Mouse (Mus musculus) intestine, postnatal 0 days (tissue): ENCODE measurements around the gene Olfr1256. TPM values are rescaled to one million over a fixed set of nuclear protein-coding genes. Genes with fewer than 3 reads are reported as not detected.

Experiments
- ATAC-seq: fragments of 200-750 bp; cut with Nextera tagmentation; 2 replicates; pipeline ENCODE4 v1.8.0; 2017; ENCODE audit warnings: mild to moderate bottlenecking, moderate TSS enrichment, moderate library complexity
- H3K27ac ChIP-seq: fragments of 300-500 bp; sonication (generic); 2 replicates; pipeline ENCODE4 v1.5.1; 2014; ENCODE audit warnings: mild to moderate bottlenecking, low read depth, low read length, moderate library complexity
- H3K27me3 ChIP-seq: fragments of 300-500 bp; sonication (generic); replicated peaks from 2 replicates; pipeline ENCODE4 v1.6.1; 2014; ENCODE audit warnings: low read length, mixed read lengths; ENCODE audit not compliant: control insufficient read depth, insufficient read depth
- H3K36me3 ChIP-seq: fragments of 300-500 bp; sonication (generic); 2 replicates; pipeline ENCODE4 v1.6.1; 2014; ENCODE audit warnings: mild to moderate bottlenecking, moderate library complexity; ENCODE audit not compliant: control insufficient read depth, insufficient read depth
- H3K4me1 ChIP-seq: fragments of 300-500 bp; sonication (generic); replicated peaks from 2 replicates; pipeline ENCODE4 v1.6.1; 2014; ENCODE audit warnings: antibody characterized with exemption, low read length, mixed read lengths; ENCODE audit not compliant: control insufficient read depth, insufficient read depth
- H3K4me2 ChIP-seq: fragments of 300-500 bp; sonication (generic); replicated peaks from 2 replicates; pipeline ENCODE4 v1.6.1; 2014; ENCODE audit warnings: low read depth, mild to moderate bottlenecking, moderate library complexity
- H3K4me3 ChIP-seq: fragments of 300-500 bp; sonication (generic); 2 replicates; pipeline ENCODE4 v1.5.1; 2014; ENCODE audit warnings: low read depth, low read length
- H3K9ac ChIP-seq: fragments of 300-500 bp; sonication (generic); 2 replicates; pipeline ENCODE4 v1.6.1; 2014; ENCODE audit warnings: mild to moderate bottlenecking, low read depth, low read length
- H3K9me3 ChIP-seq: fragments of 300-500 bp; sonication (generic); 2 replicates; pipeline ENCODE4 v1.6.1; 2016; ENCODE audit warnings: mixed run types; ENCODE audit not compliant: control insufficient read depth
- CTCF ChIP-seq: sonication (generic); IDR thresholded peaks from 2 replicates; pipeline ENCODE4 v1.5.1; 2016; ENCODE audit warnings: low read depth, mild to moderate bottlenecking, control low read depth, antibody characterized with exemption, moderate library complexity
- WGBS: fragments of 180-500 bp; shearing (Covaris S2); extraction: QIAGEN DNeasy Blood & Tissue Kit; methylation state at CpG from one replicate; pipeline ENCODE4 v1.1.7; 2014; 5-methylcytosine and 5-hydroxymethylcytosine counted together
- polyA plus RNA-seq: library from polyadenylated mRNA; unstranded; fragments of >200 nt; fragmentation: Nextera tagmentation; extraction: Ambion mirVana; gene quantifications from 2 replicates; pipeline ENCODE4 v1.2.1, GENCODE M21; 2015

Gene Olfr1256
- not detected in 2 replicates for polyA plus RNA-seq

- ATAC-seq = no peak
- Histone ChIP-seq H3K4me1 (no peaks in the 10 kb centered on the region), H3K27me3 (no peaks in the 10 kb centered on the region), H3K27ac (no peak within 1 kb of the TSS), H3K4me3 (no peak within 1 kb of the TSS), H3K36me3 (no peaks in the 10 kb centered on the region), H3K9me3 (no peaks in the 10 kb centered on the region), H3K9ac (no peak within 1 kb of the TSS), H3K4me2 (no peak within 1 kb of the TSS)
- no peak for TF ChIP-seq CTCF
- 50% methylated on average over 2 of the region's 2 CpGs for whole genome bisulfite sequencing
Observed at GRCm38 (mm10) chr2:89841455-89841854, at the start of gene Olfr1256. Olfr1256 (minus strand) TSS chr2:89841555.

- H3K27me3 ChIP-seq = no peaks in the 10 kb centered on the region
- no peaks in the 10 kb centered on the region for H3K9me3 ChIP-seq
- H3K9ac ChIP-seq = no peak within 1 kb of the TSS
- H3K27ac ChIP-seq = no peak within 1 kb of the TSS
- TF ChIP-seq CTCF = no peak
- H3K4me2 ChIP-seq = no peak within 1 kb of the TSS
- 88% methylated on average over 1 of the region's 1 CpGs for WGBS
- no peaks in the 10 kb centered on the region for H3K36me3 ChIP-seq
- H3K4me1 ChIP-seq = no peaks in the 10 kb centered on the region
- ATAC-seq = no peak
- no peak within 1 kb of the TSS for H3K4me3 ChIP-seq
Observed at GRCm38 (mm10) chr2:89878137-89878536, 36.8 kb upstream of the Olfr1256 start, which contains the start of gene Olfr1257. Olfr1257 (plus strand) TSS chr2:89878437.

- Histone ChIP-seq H3K9me3 (no peaks in the 10 kb centered on the region), H3K27me3 (no peaks in the 10 kb centered on the region), H3K27ac (no peak overlapping the region), H3K9ac (no peak overlapping the region), H3K4me1 (no peaks in the 10 kb centered on the region), H3K36me3 (no peaks in the 10 kb centered on the region), H3K4me3 (no peak overlapping the region), H3K4me2 (no peak overlapping the region)
- no peak for ATAC-seq
- 97% methylated on average over 1 of the region's 1 CpGs for WGBS
- no peak for TF ChIP-seq CTCF
Observed at GRCm38 (mm10) chr2:89849230-89849629, 7.9 kb upstream of the Olfr1256 start.

GRCm38 (mm10) chr2:89848105-89848504 lies 6.8 kb upstream of the Olfr1256 start, which contains the start of gene Olfr48:
Olfr48 (minus strand) TSS chr2:89848205.
- Histone ChIP-seq H3K4me1 (no peaks in the 10 kb centered on the region), H3K4me2 (no peak within 1 kb of the TSS), H3K27me3 (no peaks in the 10 kb centered on the region), H3K36me3 (no peaks in the 10 kb centered on the region), H3K27ac (no peak within 1 kb of the TSS), H3K9ac (no peak within 1 kb of the TSS), H3K9me3 (no peaks in the 10 kb centered on the region), H3K4me3 (no peak within 1 kb of the TSS)
- no peak for ATAC-seq
- WGBS = 81% methylated on average over 5 of the region's 5 CpGs
- no peak for TF ChIP-seq CTCF

- H3K4me1 ChIP-seq = no peaks in the 10 kb centered on the region
- no peaks in the 10 kb centered on the region for H3K9me3 ChIP-seq
- no peaks in the 10 kb centered on the region for H3K27me3 ChIP-seq
- H3K27ac ChIP-seq = no peak overlapping the region
- ATAC-seq = no peak
- H3K4me2 ChIP-seq = no peak overlapping the region
- 84% methylated on average over 1 of the region's 1 CpGs for WGBS
- H3K4me3 ChIP-seq = no peak overlapping the region
- no peaks in the 10 kb centered on the region for H3K36me3 ChIP-seq
- H3K9ac ChIP-seq = no peak overlapping the region
- TF ChIP-seq CTCF = no peak
Observed at GRCm38 (mm10) chr2:89820216-89820615, 21.1 kb downstream of the Olfr1256 start.

GRCm38 (mm10) chr2:89811751-89812150 lies 29.6 kb downstream of the Olfr1256 start, which contains the start of gene Olfr1255:
Olfr1255 (plus strand) TSS chr2:89812051.
- ATAC-seq = no peak
- no peak within 1 kb of the TSS for H3K4me3 ChIP-seq
- no peak within 1 kb of the TSS for H3K9ac ChIP-seq
- H3K36me3 ChIP-seq = no peaks in the 10 kb centered on the region
- WGBS = 82% methylated on average over 3 of the region's 3 CpGs
- H3K4me1 ChIP-seq = no peaks in the 10 kb centered on the region
- no peak within 1 kb of the TSS for H3K27ac ChIP-seq
- no peak for TF ChIP-seq CTCF
- no peaks in the 10 kb centered on the region for H3K9me3 ChIP-seq
- H3K27me3 ChIP-seq = no peaks in the 10 kb centered on the region
- no peak within 1 kb of the TSS for H3K4me2 ChIP-seq

- Histone ChIP-seq H3K27ac (no peak overlapping the region), H3K9ac (no peak overlapping the region), H3K4me2 (no peak overlapping the region), H3K36me3 (no peaks in the 10 kb centered on the region), H3K4me1 (no peaks in the 10 kb centered on the region), H3K27me3 (no peaks in the 10 kb centered on the region), H3K4me3 (no peak overlapping the region), H3K9me3 (no peaks in the 10 kb centered on the region)
- no peak for ATAC-seq
- WGBS = 74% methylated on average over 2 of the region's 2 CpGs
- TF ChIP-seq CTCF = no peak
Observed at GRCm38 (mm10) chr2:89810751-89811150, 30.6 kb downstream of the Olfr1256 start.
